Mouse (Mus musculus) heart, embryonic 16.5 days (tissue): ENCODE data around the gene Fam168a. TPM values are rescaled to one million over a fixed set of nuclear protein-coding genes. Genes with fewer than 3 reads are reported as not detected.
A peak's percentile ranks its signal among the peaks of the same experiment; 100 is the strongest.
"Not testable (repeated sequence)": the region's sequence is repeated elsewhere in the genome, so short reads cannot be mapped to it uniquely, and the experiment has no call there.

Experiments used
- ATAC-seq: fragments of 200-750 bp; cut with Nextera tagmentation; replicated peaks from 2 replicates; pipeline ENCODE4 v1.8.0; 2017; ENCODE audit warnings: moderate number of reproducible peaks; ENCODE audit not compliant: insufficient read depth, low FRiP score; ENCODE audit errors: extremely low read depth
- H3K27ac ChIP-seq: fragments of 300-500 bp; sonication (generic); 2 replicates; pipeline ENCODE4 v1.5.1; 2014; ENCODE audit warnings: mild to moderate bottlenecking, low read length, control low read depth, moderate library complexity
- H3K27me3 ChIP-seq: fragments of 300-500 bp; sonication (generic); 2 replicates; pipeline ENCODE4 v1.6.1; 2014; ENCODE audit warnings: low read length, mixed read lengths; ENCODE audit not compliant: control insufficient read depth, insufficient read depth
- H3K36me3 ChIP-seq: fragments of 300-500 bp; sonication (generic); 2 replicates; pipeline ENCODE4 v1.6.1; 2014; ENCODE audit not compliant: control insufficient read depth, insufficient read depth
- H3K4me1 ChIP-seq: fragments of 300-500 bp; sonication (generic); 2 replicates; pipeline ENCODE4 v1.6.1; 2014; ENCODE audit warnings: low read length, mixed read lengths; ENCODE audit not compliant: control insufficient read depth, insufficient read depth
- H3K4me2 ChIP-seq: fragments of 300-500 bp; sonication (generic); 2 replicates; pipeline ENCODE4 v1.6.1; 2014; ENCODE audit warnings: low read depth, mild to moderate bottlenecking, control low read depth, low read length
- H3K4me3 ChIP-seq: fragments of 300-500 bp; sonication (generic); 2 replicates; pipeline ENCODE4 v1.5.1; 2014; ENCODE audit warnings: mild to moderate bottlenecking, control low read depth, low read length
- H3K9ac ChIP-seq: fragments of 300-500 bp; sonication (generic); 2 replicates; pipeline ENCODE4 v1.6.1; 2014; ENCODE audit warnings: low read length, control low read depth
- H3K9me3 ChIP-seq: fragments of 300-500 bp; sonication (generic); replicated peaks from 2 replicates; pipeline ENCODE4 v1.6.1; 2016; ENCODE audit warnings: low read length; ENCODE audit not compliant: control insufficient read depth
- WGBS: fragments of 180-500 bp; shearing (Covaris S2); extraction: QIAGEN DNeasy Blood & Tissue Kit; methylation state at CpG from one replicate; pipeline ENCODE4 v1.1.7; 2014; 5-methylcytosine and 5-hydroxymethylcytosine counted together
- polyA plus RNA-seq: library from polyadenylated mRNA; unstranded; fragments of >200 nt; fragmentation: Nextera tagmentation; extraction: Ambion mirVana; gene quantifications from 2 replicates; pipeline ENCODE4 v1.2.1, GENCODE M21; 2015

Gene Fam168a
- polyA plus RNA-seq, 1 experiment from 2014 or later = 25.6 TPM

GRCm38 (mm10) chr7:100729778-100730177 lies 23.3 kb downstream of the Fam168a start:
- Histone ChIP-seq H3K4me1 (peaks cover 20% of the 10 kb centered on the region), H3K4me3 (no peak overlapping the region), H3K27ac (no peak overlapping the region), H3K36me3 (no peaks in the 10 kb centered on the region), H3K4me2 (no peak overlapping the region), H3K9me3 (no peaks in the 10 kb centered on the region), H3K9ac (no peak overlapping the region), H3K27me3 (no peaks in the 10 kb centered on the region)
- 41% methylated on average over 2 of the region's 2 CpGs for WGBS
- ATAC-seq = no peak

DNA sequence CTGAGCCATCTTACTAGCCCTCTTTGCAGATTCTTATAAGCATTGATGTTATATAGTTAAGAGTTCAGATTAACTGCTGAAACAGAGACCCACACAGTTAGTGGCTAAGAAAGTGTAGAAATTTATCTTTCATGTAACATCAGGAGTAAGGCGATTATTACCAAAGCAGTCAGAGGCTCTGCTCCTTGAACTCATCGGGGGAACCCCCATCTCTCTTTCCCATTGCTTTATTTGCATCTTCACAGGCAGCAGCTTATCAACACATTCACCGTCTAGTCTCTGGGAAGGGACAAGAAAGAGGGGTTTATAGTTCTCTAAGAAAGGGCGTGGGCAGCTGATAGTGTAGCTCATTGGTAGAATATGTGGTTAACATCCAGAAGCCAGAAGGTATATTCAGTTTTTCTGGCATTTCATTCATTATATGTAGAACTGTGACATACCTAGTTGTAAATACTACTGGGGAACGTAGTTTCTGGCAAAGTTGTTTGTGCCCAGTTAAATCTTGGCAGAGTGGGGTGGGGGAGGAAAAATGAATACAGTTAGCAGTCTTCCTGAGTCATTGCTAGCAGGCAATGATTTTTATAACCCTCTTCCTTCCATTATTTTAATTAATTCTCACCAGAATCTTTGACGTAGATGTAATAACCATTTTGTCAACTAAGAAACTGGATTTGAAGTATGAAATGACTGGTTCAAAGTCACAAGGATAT lies 26.1 kb downstream of the Fam168a start:
- H3K4me1 ChIP-seq = peaks cover 23% of the 10 kb centered on the region
- H3K9me3 ChIP-seq = no peaks in the 10 kb centered on the region
- no peak overlapping the region for H3K4me3 ChIP-seq
- no peak overlapping the region for H3K9ac ChIP-seq
- no peak overlapping the region for H3K27ac ChIP-seq
- H3K4me2 ChIP-seq = peak overlapping the region; percentile 51
- H3K36me3 ChIP-seq = no peaks in the 10 kb centered on the region
- H3K27me3 ChIP-seq = no peaks in the 10 kb centered on the region
- WGBS = 30% methylated on average over 6 of the region's 6 CpGs
- ATAC-seq = no peak

- no peaks in the 10 kb centered on the region for H3K36me3 ChIP-seq
- peaks cover 25% of the 10 kb centered on the region for H3K4me1 ChIP-seq
- no peaks in the 10 kb centered on the region for H3K27me3 ChIP-seq
- peak overlapping the region; percentile 11 for H3K4me3 ChIP-seq
- H3K27ac ChIP-seq = peak overlapping the region; percentile 10; the same call in 1 of the 2 replicates
- no peaks in the 10 kb centered on the region for H3K9me3 ChIP-seq
- peak overlapping the region; percentile 51 for H3K4me2 ChIP-seq
- 9% methylated on average over 7 of the region's 7 CpGs for WGBS
- 0 out of 2 replicates have a peak overlapping the region, but pooled peaks have one; percentile 11 for H3K9ac ChIP-seq
- peak; percentile 65 for ATAC-seq
Measured at GRCm38 (mm10) chr7:100733051-100733813, 26.8 kb downstream of the Fam168a start.

DNA sequence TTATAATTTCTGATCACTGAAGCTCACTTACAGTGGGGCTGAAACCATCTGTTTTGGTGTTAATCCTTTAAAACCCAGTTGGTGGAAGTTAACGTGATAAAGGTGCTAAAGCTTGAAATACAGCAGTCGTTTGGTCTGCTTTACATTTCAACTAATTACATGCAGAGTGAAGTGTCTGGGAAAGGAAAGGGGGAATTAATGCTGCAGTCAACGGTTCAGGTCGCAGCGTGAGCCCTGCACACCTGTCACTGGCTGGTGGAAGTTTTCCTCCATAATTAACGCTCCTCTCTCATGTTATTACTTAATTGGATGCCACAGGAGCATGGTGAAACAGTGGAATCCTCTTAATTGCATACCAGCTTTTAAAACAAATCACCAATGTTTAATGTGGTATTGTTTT lies 27.8 kb downstream of the Fam168a start:
- ATAC-seq = no peak
- Histone ChIP-seq H3K4me3 (no peak overlapping the region), H3K4me1 (peaks cover 25% of the 10 kb centered on the region), H3K4me2 (no peak overlapping the region), H3K27ac (no peak overlapping the region), H3K27me3 (no peaks in the 10 kb centered on the region), H3K9me3 (no peaks in the 10 kb centered on the region), H3K36me3 (no peaks in the 10 kb centered on the region), H3K9ac (no peak overlapping the region)
- 59% methylated on average over 6 of the region's 6 CpGs for WGBS

- H3K27me3 ChIP-seq, H3K4me2 ChIP-seq, H3K27ac ChIP-seq, H3K9me3 ChIP-seq, H3K36me3 ChIP-seq, ATAC-seq, H3K9ac ChIP-seq, H3K4me3 ChIP-seq: not testable (repeated sequence)
- 72% methylated on average over 2 of the region's 2 CpGs for WGBS
- H3K4me1 ChIP-seq = peaks cover 25% of the 10 kb centered on the region
Measured at GRCm38 (mm10) chr7:100734905-100735304, 28.5 kb downstream of the Fam168a start.

DNA sequence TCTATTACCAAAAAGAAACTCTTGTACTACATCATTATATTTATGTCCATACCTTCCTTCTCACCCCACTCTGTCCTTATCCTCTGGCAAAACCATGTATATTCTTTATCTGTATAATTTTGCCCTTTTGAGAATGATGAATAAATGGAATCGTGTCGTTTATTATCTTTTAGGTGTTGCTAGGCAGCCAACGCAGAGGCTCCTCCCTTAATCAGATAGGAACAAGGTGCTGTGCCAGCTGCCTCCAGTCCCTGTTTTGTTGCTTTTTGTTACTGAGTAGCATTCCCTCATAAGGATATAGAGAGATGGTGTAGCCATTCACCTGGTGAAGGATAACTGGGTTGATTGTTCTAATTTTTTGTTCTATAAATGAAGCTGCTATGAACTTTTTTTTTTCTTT lies 29.7 kb downstream of the Fam168a start:
- no peaks in the 10 kb centered on the region for H3K9me3 ChIP-seq
- peaks cover 22% of the 10 kb centered on the region for H3K4me1 ChIP-seq
- H3K4me2 ChIP-seq = no peak overlapping the region
- WGBS = 50% methylated on average over 3 of the region's 3 CpGs
- H3K27ac ChIP-seq = no peak overlapping the region
- no peak overlapping the region for H3K4me3 ChIP-seq
- no peak for ATAC-seq
- H3K36me3 ChIP-seq = no peaks in the 10 kb centered on the region
- no peak overlapping the region for H3K9ac ChIP-seq
- H3K27me3 ChIP-seq = no peaks in the 10 kb centered on the region

DNA sequence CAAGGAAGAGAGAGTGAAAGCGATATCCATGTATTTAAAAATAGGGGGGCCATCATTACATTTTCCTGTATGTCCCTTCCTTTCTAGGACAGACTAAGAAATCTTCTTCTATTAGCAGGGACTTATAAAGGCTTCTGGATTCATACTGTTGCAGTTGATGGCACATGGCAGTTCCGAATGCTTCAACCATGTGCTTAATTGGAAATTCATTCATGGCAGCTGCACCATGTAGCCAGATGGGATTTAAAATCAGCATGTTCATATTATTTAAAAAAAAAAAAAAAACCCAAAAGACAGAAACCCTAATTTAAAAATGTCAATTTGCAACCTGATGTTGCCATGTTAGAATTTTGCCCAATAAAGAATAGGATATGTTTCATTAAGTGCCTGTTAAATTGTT lies 37.9 kb downstream of the Fam168a start:
- H3K27ac ChIP-seq = no peak overlapping the region
- no peak for ATAC-seq
- no peak overlapping the region for H3K4me2 ChIP-seq
- 85% methylated on average over 2 of the region's 2 CpGs for WGBS
- no peak overlapping the region for H3K4me3 ChIP-seq
- no peak overlapping the region for H3K9ac ChIP-seq
- no peaks in the 10 kb centered on the region for H3K4me1 ChIP-seq
- H3K36me3 ChIP-seq = no peaks in the 10 kb centered on the region
- no peaks in the 10 kb centered on the region for H3K9me3 ChIP-seq
- no peaks in the 10 kb centered on the region for H3K27me3 ChIP-seq

DNA sequence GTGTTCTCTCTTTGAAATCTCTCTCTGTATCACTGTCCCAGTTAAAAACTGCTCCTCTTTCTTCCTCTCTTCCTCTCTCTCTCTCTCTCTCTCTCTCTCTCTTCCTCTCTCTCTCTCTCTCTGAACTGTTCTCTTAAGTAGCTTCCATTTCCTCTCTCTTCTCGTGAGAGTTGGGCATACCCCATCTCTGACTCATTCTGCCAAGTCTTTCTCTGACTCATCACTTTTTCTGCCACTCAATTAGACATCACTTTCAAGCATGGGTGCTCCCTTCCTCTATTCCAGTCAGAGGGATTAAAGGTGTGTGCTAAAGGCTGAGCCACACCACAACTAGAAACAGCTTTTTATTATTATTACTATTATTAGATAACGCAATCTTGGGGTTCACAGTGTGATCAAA lies 43.7 kb downstream of the Fam168a start:
- Histone ChIP-seq H3K9me3 (no peaks in the 10 kb centered on the region), H3K27ac (no peak overlapping the region), H3K36me3 (no peaks in the 10 kb centered on the region), H3K27me3 (no peaks in the 10 kb centered on the region), H3K4me3 (no peak overlapping the region), H3K9ac (no peak overlapping the region), H3K4me1 (no peaks in the 10 kb centered on the region), H3K4me2 (no peak overlapping the region)
- WGBS = 50% methylated on average over 2 of the region's 2 CpGs
- ATAC-seq = no peak

DNA sequence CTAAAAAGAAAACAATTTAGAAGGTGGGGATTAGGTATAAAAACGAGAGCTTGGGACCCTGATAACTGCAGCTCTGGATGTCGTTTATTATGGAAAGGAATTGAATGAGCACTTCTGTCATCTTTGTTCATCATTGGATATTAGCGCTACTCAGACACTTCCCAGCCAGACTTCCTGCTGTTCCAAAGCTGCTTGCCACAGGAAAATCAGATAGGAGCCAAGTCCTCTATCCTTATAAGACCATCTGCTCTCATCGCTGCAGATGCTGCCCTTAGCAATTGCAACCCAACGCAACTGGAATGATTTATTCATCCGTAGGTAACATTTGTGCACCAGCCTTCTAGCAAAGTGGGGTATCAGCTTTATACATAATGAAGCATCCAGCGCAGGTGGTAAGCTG lies 52.3 kb downstream of the Fam168a start:
- Histone ChIP-seq H3K4me2 (no peak overlapping the region), H3K36me3 (no peaks in the 10 kb centered on the region), H3K27me3 (no peaks in the 10 kb centered on the region), H3K4me1 (no peaks in the 10 kb centered on the region), H3K9me3 (no peaks in the 10 kb centered on the region), H3K9ac (no peak overlapping the region), H3K4me3 (no peak overlapping the region), H3K27ac (no peak overlapping the region)
- ATAC-seq = no peak
- WGBS = 83% methylated on average over 7 of the region's 7 CpGs
